Mouse (Mus musculus): ENCODE results near the gene Nacc1.
"Not testable (repeated sequence)": the region's sequence is repeated elsewhere in the genome, so short reads cannot be mapped to it uniquely, and the experiment has no call there.

The Nacc1 gene

GRCm38 (mm10) chr8:84698929-84699401 is 11.3 kb upstream of the Nacc1 start:
- no peak for DNase-seq (ENCODE audit: low spot score)

GRCm38 (mm10) chr8:84698288-84698687 is 10.6 kb upstream of the Nacc1 start:
- no peak for DNase-seq (ENCODE audit: low spot score)

- DNase-seq (ENCODE audit: low spot score), result peak; percentile 50
Observed at GRCm38 (mm10) chr8:84697166-84698130, 9.8 kb upstream of the Nacc1 start.

- DNase-seq (ENCODE audit: low spot score), result no peak
Observed at GRCm38 (mm10) chr8:84695140-84695539, 7.5 kb upstream of the Nacc1 start.

GRCm38 (mm10) chr8:84693332-84693731 is 5.7 kb upstream of the Nacc1 start:
- no peak for DNase-seq (ENCODE audit: low spot score)

- DNase-seq (ENCODE audit: low spot score), result peak; percentile 88
Observed at GRCm38 (mm10) chr8:84689091-84689915, 1.6 kb upstream of the Nacc1 start.

GRCm38 (mm10) chr8:84687003-84687704 is 508 bp downstream of the Nacc1 start:
- peak; percentile 40 for DNase-seq (ENCODE audit: low spot score)

- peak; percentile 77 for DNase-seq (ENCODE audit: low spot score)
Observed at GRCm38 (mm10) chr8:84686191-84687002, 1.3 kb downstream of the Nacc1 start, which contains the start of gene Trmt1. Trmt1 (plus strand) TSS chr8:84686307.

GRCm38 (mm10) chr8:84684537-84684936 is 3.1 kb downstream of the Nacc1 start:
- no peak for DNase-seq (ENCODE audit: low spot score)

- DNase-seq (ENCODE audit: low spot score), result no peak
Observed at GRCm38 (mm10) chr8:84682257-84682656, 5.4 kb downstream of the Nacc1 start.

GRCm38 (mm10) chr8:84681476-84681875 is 6.2 kb downstream of the Nacc1 start:
- no peak for DNase-seq (ENCODE audit: low spot score)

- no peak for DNase-seq (ENCODE audit: low spot score)
Observed at GRCm38 (mm10) chr8:84677305-84677704, 10.4 kb downstream of the Nacc1 start.

GRCm38 (mm10) chr8:84670295-84671006 is 17.2 kb downstream of the Nacc1 start:
- not testable (repeated sequence) for DNase-seq (ENCODE audit: low spot score)

GRCm38 (mm10) chr8:84668731-84669485 is 18.8 kb downstream of the Nacc1 start:
- no peak for DNase-seq (ENCODE audit: low spot score)

- DNase-seq (ENCODE audit: low spot score), result no peak
Observed at GRCm38 (mm10) chr8:84668081-84668480, 19.6 kb downstream of the Nacc1 start.

- DNase-seq (ENCODE audit: low spot score), result no peak
Observed at GRCm38 (mm10) chr8:84665385-84665893, 22.2 kb downstream of the Nacc1 start.

- peak; percentile 75 for DNase-seq (ENCODE audit: low spot score)
Observed at GRCm38 (mm10) chr8:84664566-84665384, 22.9 kb downstream of the Nacc1 start.
